Mouse (Mus musculus): ENCODE data around the gene Pp2d1. TPM values are rescaled to one million over a fixed set of nuclear protein-coding genes. Genes with fewer than 3 reads are reported as not detected.

Pp2d1 gene
- polyA plus RNA-seq, 1 experiment from 2014 or later = 0.34 TPM

Other genes with a start within 250 kb of the Pp2d1 start
- 0.28 and 0.38 TPM in 2 replicates for gene Efhb, start 76.1 kb downstream of the Pp2d1 start, polyA plus RNA-seq (2016; fragmentation: Nextera tagmentation; extraction: Ambion mirVana)
- gene Rab5a, start 60.2 kb downstream of the Pp2d1 start, polyA plus RNA-seq (2016; fragmentation: Nextera tagmentation; extraction: Ambion mirVana) = 71.7 and 90.6 TPM in 2 replicates
- 4.1 and 5.9 TPM in 2 replicates for gene Kat2b, start 27.4 kb upstream of the Pp2d1 start, polyA plus RNA-seq (2016; fragmentation: Nextera tagmentation; extraction: Ambion mirVana)
- gene Sgo1, start 149.9 kb upstream of the Pp2d1 start, polyA plus RNA-seq (2016; fragmentation: Nextera tagmentation; extraction: Ambion mirVana) = 28.7 and 33.7 TPM in 2 replicates